Mouse (Mus musculus) left cerebral cortex, postnatal 4 days (tissue): ENCODE measurements around the gene Nfe2. TPM values are rescaled to one million over a fixed set of nuclear protein-coding genes. Genes with fewer than 3 reads are reported as not detected.
"Not testable (repeated sequence)": the region's sequence is repeated elsewhere in the genome, so short reads cannot be mapped to it uniquely, and the experiment has no call there.

ENCODE experiments used
- DNase-seq: peaks from one replicate; pipeline ENCODE4 v3.0.0-alpha.2; 2022
- intact Hi-C: fragments of 180-260 bp; cut with DNase I; formaldehyde crosslinking; loops from one replicate; pipeline ENCODE4 v1.15.1; 2025
- total RNA-seq, 2 experiments: library from RNA; stranded (reverse); gene quantifications; 2 replicates each; pipeline ENCODE4 v1.2.3; 2021

Gene Nfe2
- total RNA-seq, 2 experiments from 2014 or later = not detected

DNA sequence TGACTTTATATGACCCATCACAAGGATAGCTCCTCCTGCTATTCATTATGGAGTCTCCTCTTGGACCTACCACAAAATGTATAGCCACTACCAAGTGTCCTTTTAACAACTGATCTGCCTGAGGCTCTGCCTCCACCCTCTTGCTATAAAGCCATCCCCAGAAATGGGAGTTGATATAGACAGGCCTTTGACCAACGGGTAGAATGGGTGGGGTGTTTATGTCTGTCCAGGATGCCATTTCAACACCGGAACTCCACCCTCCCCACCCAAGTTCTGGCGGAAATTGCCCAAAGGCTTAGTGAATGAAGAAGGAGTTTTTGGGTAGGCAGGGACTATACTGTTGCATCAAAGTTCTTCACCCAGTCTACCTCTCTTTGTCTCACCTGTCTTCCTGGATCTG is 5.5 kb downstream of the Nfe2 start:
- intact Hi-C loops = no loop called here
- DNase-seq = no peak

DNA sequence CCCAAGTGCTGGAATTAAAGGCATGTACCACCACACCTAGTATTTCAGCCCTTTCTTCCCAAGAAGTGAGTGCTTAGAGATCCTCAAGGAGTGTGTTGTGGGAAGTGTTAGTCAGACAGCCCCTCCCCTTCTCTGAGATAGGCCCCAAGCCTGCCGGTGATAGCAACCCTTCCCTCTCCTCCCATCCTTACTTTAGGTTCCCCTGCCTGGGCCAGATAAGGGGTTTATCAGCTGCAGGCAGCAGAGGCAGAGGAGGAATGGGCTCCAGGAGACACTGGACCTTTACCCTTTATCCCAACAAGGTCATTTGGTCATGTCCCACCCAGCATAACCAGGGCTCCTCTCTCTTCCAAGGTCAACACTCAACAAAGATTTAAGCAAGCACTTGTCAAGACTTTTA is 6.6 kb downstream of the Nfe2 start:
- intact Hi-C loops = no loop called here
- no peak for DNase-seq

DNA sequence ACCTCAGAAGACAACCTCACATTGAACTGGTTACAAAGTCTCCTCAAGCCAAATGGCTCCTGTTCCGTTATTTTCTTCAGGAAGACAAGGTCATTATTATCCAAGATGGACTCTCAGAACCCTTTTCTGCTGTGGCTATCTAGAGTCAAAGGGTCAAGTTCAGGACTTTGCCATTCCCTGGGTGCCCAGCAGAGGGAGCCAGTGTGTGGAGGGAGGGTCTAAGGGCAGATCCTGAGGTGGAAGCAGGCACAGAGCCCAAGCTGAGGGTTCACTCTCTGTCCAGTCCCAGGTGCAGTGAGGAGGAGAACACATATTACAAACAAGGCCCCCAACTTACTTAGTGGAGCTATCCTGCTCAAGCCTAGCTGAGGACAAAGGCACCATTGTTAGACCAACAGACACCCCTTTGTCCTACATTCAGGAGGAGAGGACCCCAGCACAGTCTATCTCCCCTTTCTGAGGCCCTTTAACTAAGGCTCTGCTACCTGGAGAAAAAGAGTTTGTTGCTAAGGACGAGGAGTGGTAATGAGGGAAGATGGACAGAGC is 7.9 kb downstream of the Nfe2 start:
- intact Hi-C loops = no loop called here
- peak; percentile 59 for DNase-seq

DNA sequence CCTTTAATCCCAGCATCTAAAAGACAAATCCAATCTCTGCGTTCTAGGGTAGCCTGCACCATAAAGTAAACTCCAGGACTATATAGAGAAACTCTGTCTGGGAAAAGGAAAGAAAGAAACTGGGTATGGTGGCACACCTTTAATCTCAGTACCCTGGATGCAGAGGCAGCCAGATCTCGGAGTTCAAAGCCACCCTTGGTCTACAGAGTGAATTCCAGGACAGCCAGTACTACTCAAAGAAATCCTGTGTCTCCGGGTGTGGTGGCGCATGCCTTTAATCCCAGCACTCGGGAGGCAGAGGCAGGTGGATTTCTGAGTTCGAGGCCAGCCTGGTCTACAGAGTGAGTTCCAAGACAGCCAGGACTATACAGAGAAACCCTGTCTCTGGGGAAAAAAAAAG is 8.7 kb downstream of the Nfe2 start:
- intact Hi-C loops, DNase-seq: not testable (repeated sequence)

- DNase-seq = peak; percentile 37
- intact Hi-C loops = no loop called here
Observed at GRCm38 (mm10) chr15:103248401-103249313, 9.5 kb downstream of the Nfe2 start.

DNA sequence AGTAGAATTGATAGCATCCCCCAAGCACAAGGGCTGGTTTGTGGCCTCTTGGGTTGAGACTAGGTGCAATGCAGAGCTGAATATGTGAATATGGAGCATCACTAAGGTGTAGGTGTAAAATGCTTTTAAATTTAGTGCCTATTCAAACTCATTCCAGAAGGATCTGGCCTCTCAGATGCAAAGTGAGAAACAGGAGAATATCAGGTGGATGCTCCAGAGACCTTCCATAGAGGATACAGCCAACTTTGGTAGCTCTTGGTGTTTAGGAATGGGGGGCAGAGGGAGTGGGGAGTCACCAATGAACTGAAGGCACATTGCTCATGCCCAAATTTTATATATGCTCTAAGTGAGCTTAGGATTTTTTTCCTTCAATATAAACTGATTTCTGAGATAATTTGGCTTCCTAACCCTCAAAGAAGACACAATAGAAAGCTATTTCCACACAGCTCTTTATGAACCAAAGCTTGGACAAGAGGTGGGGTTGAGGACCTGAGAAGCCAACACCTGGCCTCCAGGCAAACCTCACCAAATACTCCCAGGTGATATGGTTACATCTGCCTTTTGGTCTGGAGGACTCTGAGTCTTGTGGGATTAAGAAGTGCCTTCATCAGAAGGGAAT is 10.3 kb downstream of the Nfe2 start:
- DNase-seq = no peak
- intact Hi-C loops = no loop called here

DNA sequence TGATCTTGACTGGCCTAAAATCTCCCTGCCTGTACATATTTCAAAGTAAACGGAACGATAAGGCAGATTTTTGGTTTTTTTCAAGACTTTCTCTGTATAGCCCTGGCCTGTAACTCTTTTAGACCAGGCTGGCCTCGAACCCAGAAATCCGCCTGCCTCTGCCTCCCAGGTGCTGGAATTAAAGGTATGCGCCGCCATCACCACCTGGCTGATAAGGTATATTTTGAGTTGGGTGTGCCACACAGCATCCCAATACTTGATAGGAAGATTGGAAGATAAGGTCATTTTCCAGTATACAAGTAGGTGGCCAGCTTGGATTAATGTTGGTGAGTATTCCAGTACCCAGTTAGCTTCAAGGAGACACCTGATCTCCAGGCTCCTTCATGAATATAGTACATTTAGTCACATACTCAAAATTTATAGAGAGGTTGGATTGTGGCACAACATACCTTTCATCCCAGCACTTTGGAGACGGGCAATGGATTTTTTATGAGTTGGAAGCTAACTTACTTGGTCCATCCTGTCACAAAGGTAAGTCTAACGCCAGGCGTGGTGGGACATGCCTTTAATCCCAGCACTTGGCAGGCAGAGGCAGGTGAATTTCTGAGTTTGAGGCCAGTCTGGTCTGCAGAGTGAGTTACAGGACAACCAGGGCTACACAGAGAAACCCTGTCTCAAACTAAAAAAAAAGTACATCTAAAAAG is 11.0 kb downstream of the Nfe2 start:
- intact Hi-C loops = no loop called here
- DNase-seq = no peak

- intact Hi-C loops = no loop called here
- DNase-seq = no peak
Observed at GRCm38 (mm10) chr15:103245616-103246015, 12.6 kb downstream of the Nfe2 start.

GRCm38 (mm10) chr15:103242885-103243284 is 15.3 kb downstream of the Nfe2 start:
- no peak for DNase-seq
- intact Hi-C loops = loop anchor here (5.0 kb wide), 1 partner anchor 36 kb away; no protein-coding TSS in a partner anchor

- intact Hi-C loops = loop anchor here (2.0 to 5.0 kb wide), 2 partner anchors 34 to 65 kb away; no protein-coding TSS in a partner anchor
- not testable (repeated sequence) for DNase-seq
Observed at GRCm38 (mm10) chr15:103241071-103242018, 16.9 kb downstream of the Nfe2 start.

DNA sequence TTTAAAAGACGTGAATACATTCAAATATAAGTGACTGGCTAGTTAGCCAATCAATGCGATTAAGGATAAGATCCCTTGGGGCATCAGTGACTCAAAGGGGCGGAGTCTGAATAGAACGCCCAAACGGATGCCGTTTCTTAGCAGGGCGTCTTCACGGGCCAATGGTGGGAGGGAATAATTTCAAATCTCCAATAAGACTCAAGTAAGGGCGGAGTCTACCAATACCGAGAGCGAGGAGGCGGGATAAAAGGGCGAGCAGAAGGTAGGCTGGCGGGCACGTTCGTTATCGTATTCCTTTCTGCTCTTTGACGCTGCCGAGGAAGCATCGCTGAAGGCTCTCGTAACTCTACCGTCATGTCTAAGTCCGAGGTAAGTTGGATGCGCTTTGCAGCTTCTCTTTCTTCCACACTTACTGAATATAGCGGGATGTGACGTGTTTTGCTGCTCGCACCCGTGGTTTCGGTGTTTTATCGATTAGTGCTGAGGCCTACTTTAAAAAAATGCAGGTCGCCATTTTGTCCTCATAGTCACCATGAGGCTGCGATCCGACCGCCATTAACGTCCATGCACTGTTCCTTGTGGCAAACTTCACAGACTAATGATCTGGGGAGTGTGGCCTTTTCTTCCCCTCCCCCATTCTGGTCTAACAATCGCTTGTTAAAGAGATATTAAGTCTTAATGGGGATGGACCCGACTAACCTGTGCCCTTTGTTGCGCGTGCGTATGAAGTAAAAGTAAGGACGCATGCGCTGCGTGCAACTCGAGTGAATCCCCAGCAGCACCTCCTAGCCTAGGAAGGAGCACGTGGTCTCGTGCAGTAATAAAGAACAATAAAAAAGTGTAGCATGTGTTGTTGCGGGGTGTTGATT is 17.8 kb downstream of the Nfe2 start, which contains the start of gene Hnrnpa1:
Gene Hnrnpa1 (plus strand): TSS at position 273 of the 869 bp plus-strand sequence.
- DNase-seq = peak; percentile 95
- intact Hi-C loops = loop anchor here (2.0 to 5.0 kb wide), 2 partner anchors 33 to 66 kb away; no protein-coding TSS in a partner anchor

DNA sequence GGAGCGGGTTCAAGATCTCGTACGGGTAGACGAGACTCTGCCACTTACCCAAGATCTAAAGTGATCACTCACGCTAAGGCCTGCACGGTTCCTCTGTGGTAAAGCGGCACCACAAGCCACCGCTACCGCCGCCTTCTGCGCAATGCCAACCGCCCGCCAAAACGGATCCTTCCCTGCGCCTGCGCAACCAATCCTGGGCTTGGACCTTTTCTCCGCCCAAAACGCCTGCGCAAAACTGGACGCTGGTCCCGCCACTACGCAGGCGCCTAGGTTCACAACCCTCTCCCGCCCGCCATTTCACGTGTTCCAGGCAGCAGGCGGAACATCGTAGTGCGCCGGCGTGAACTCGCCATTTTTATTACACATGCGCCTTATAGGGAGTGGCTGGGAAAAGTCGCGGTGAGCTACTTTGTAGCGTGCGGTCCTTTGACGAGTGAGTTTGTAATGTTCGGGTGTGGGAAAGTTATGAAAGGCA is 18.5 kb downstream of the Nfe2 start, which contains the start of gene Cbx5:
Gene Cbx5 (minus strand): TSS at position 132 of the 475 bp plus-strand sequence.
- intact Hi-C loops = loop anchor here (2.0 to 5.0 kb wide), 2 partner anchors 32 to 67 kb away; no protein-coding TSS in a partner anchor
- peak; percentile 99 for DNase-seq

DNA sequence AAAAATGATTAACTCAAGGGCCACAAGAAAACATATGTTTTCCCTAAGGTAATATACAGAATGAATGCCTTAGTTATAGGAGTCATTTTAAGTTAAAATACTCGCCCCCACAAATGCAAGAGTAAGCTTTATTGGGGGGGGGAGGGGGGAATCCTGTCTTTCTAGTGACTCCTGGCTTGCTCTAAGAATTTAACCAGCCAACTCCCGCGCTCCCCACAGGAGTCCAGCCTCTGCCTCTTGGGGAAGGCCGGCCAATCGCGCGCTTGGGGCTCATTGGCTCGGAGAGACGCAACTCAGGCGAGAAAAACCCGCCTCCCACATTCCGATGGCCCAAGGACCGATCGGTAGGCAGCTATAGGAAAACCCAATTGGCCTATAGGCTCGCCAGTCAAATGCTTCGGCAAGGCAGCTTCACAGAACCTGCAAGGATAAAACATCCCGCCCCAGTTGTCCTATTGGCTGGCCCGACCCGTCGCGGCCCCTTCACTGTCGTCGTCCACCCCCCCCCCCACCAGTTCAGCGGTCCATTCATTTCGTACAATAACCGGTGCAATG is 19.0 kb downstream of the Nfe2 start:
- peak; percentile 97 for DNase-seq
- intact Hi-C loops = no loop called here

GRCm38 (mm10) chr15:103237295-103237694 is 20.9 kb downstream of the Nfe2 start:
- no peak for DNase-seq
- intact Hi-C loops = no loop called here

GRCm38 (mm10) chr15:103233119-103233518 is 25.1 kb downstream of the Nfe2 start:
- DNase-seq = no peak
- intact Hi-C loops = no loop called here

DNA sequence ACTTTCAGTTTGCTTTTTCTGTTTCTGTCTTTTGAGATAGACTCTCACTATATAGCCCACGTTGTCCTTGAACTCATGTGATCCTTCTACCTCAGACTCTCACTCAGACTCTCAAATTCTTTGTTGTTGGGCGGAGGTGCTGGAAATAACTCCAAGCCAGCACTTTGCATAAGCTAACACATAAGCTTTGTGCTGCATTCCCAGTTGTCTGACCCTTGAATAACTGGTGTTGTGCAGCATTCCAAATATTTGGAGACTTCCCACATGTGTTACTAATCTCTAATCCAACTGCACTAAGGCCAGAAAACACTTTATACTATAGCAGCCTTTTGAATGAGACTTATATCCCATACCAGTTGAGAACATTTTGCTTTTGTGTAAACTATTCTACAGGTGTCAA is 29.3 kb downstream of the Nfe2 start:
- intact Hi-C loops = no loop called here

GRCm38 (mm10) chr15:103227572-103227971 is 30.6 kb downstream of the Nfe2 start:
- no peak for DNase-seq
- intact Hi-C loops = no loop called here

More for the DNA sequence above, 29.3 kb downstream of the Nfe2 start:
- no peak for DNase-seq

DNA sequence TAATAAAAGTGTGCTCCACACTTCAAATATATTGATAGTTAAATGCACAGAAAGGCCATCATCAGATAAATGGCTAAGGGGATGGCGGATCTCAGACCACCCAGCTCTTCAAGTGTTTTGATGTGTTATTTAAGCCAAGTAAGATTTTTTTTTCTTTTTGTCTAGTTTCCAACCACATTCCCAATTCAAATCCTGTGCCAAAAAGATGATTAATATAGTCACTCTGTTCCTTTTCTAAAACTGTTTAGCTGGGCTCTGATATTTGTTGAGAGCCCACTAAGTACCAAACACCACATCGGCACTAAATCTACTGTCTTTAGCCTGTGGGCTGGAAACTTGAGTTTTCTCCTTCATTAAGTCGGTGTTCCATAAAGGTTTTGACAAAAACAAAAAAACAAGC is 31.2 kb downstream of the Nfe2 start:
- intact Hi-C loops = no loop called here
- no peak for DNase-seq
